Mouse (Mus musculus) liver, embryonic 13.5 days (tissue): ENCODE results near the gene Mog. TPM values are rescaled to one million over a fixed set of nuclear protein-coding genes. Genes with fewer than 3 reads are reported as not detected.

Experiments
- ATAC-seq: fragments of 200-750 bp; cut with Nextera tagmentation; 2 replicates; pipeline ENCODE4 v1.8.0; 2017; ENCODE audit warnings: low read depth, mild to moderate bottlenecking, moderate number of reproducible peaks, moderate library complexity
- DNase-seq: peaks from one replicate; pipeline ENCODE4 v3.0.0; 2022
- H3K27ac ChIP-seq: fragments of 300-500 bp; sonication (generic); 2 replicates; pipeline ENCODE4 v1.5.1; 2015; ENCODE audit warnings: moderate library complexity, mild to moderate bottlenecking, inconsistent platforms
- H3K27me3 ChIP-seq: fragments of 300-500 bp; sonication (generic); 2 replicates; pipeline ENCODE4 v1.6.1; 2015; ENCODE audit warnings: mild to moderate bottlenecking, inconsistent platforms
- H3K36me3 ChIP-seq: fragments of 300-500 bp; sonication (generic); 2 replicates; pipeline ENCODE4 v1.6.1; 2015; ENCODE audit warnings: mild to moderate bottlenecking, inconsistent platforms
- H3K4me1 ChIP-seq: fragments of 300-500 bp; sonication (generic); replicated peaks from 2 replicates; pipeline ENCODE4 v1.6.1; 2015; ENCODE audit warnings: inconsistent platforms
- H3K4me2 ChIP-seq: fragments of 300-500 bp; sonication (generic); 2 replicates; pipeline ENCODE4 v1.6.1; 2015; ENCODE audit warnings: inconsistent platforms, mild to moderate bottlenecking, moderate library complexity
- H3K4me3 ChIP-seq: fragments of 300-500 bp; sonication (generic); replicated peaks from 2 replicates; pipeline ENCODE4 v1.5.1; 2015; ENCODE audit warnings: mild to moderate bottlenecking, inconsistent platforms
- H3K9ac ChIP-seq: fragments of 300-500 bp; sonication (generic); 2 replicates; pipeline ENCODE4 v1.6.1; 2015; ENCODE audit warnings: mild to moderate bottlenecking, inconsistent platforms
- H3K9me3 ChIP-seq: fragments of 300-500 bp; sonication (generic); replicated peaks from 2 replicates; pipeline ENCODE4 v1.6.1; 2016; ENCODE audit warnings: inconsistent platforms
- WGBS: fragments of 180-500 bp; shearing (Covaris S2); methylation state at CpG from one replicate; pipeline ENCODE4 v1.1.7; 2015; ENCODE audit not compliant: insufficient replicate concordance; 5-methylcytosine and 5-hydroxymethylcytosine counted together
- polyA plus RNA-seq: library from polyadenylated mRNA; unstranded; fragments of >200 nt; fragmentation: Nextera tagmentation; extraction: Ambion mirVana; gene quantifications from 2 replicates; pipeline ENCODE4 v1.2.1, GENCODE M21; 2015

The Mog gene
- polyA plus RNA-seq, 1 experiment from 2014 or later, result not detected

GRCm38 (mm10) chr17:37051745-37052144 lies 28.5 kb upstream of the Mog start:
- Histone ChIP-seq H3K27me3 (peaks cover 53% of the 10 kb centered on the region), H3K4me2 (no peak overlapping the region)

DNA sequence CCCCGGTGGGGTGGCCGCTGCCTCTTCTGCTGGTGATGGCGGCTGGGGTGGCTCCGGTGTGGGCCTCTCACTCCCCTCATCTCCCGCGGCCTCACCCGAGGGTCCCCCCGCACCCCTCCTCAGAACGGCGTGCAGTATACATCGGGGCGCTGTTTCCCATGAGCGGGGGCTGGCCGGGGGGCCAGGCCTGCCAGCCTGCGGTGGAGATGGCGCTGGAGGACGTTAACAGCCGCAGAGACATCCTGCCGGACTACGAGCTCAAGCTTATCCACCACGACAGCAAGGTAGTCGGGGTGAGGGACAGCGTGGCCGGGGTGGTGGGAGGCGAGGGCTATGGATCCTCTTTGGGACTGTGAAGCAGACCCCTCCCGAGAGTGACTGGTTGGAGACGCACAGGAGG lies 27.7 kb upstream of the Mog start:
- ATAC-seq (no peak), DNase-seq (no peak)
- H3K9me3 ChIP-seq, result no peaks in the 10 kb centered on the region
- H3K4me3 ChIP-seq, result peak overlapping the region; percentile 46
- no peaks in the 10 kb centered on the region for H3K36me3 ChIP-seq
- H3K4me2 ChIP-seq, result peak overlapping the region; percentile 58
- H3K9ac ChIP-seq, result no peak overlapping the region; the same call in 1 of the 2 replicates
- peaks cover 15% of the 10 kb centered on the region for H3K4me1 ChIP-seq
- peaks cover 62% of the 10 kb centered on the region for H3K27me3 ChIP-seq
- no peak overlapping the region for H3K27ac ChIP-seq
- WGBS, result 7% methylated on average over 27 of the region's 27 CpGs

More at GRCm38 (mm10) chr17:37051745-37052144, 28.5 kb upstream of the Mog start:
- ATAC-seq (no peak), DNase-seq (no peak)
- 31% methylated on average over 4 of the region's 4 CpGs for WGBS
- Histone ChIP-seq H3K4me3 (no peak overlapping the region), H3K9me3 (no peaks in the 10 kb centered on the region), H3K4me1 (peaks cover 9% of the 10 kb centered on the region), H3K9ac (no peak overlapping the region), H3K27ac (no peak overlapping the region), H3K36me3 (no peaks in the 10 kb centered on the region)

- Histone ChIP-seq H3K9me3 (no peaks in the 10 kb centered on the region), H3K4me3 (peak overlapping the region; percentile 46), H3K4me2 (peak overlapping the region; percentile 58), H3K27me3 (peaks cover 67% of the 10 kb centered on the region), H3K9ac (no peak overlapping the region; the same call in 1 of the 2 replicates), H3K36me3 (no peaks in the 10 kb centered on the region), H3K4me1 (peaks cover 15% of the 10 kb centered on the region), H3K27ac (no peak overlapping the region)
- DNase-seq (no peak), ATAC-seq (0 out of 2 replicates have a peak, but pooled peaks have one; percentile 15)
- 1% methylated on average over 22 of the region's 22 CpGs for WGBS
Observed at GRCm38 (mm10) chr17:37050399-37050798, 27.2 kb upstream of the Mog start.

GRCm38 (mm10) chr17:37049570-37050310 lies 26.5 kb upstream of the Mog start:
- Histone ChIP-seq H3K4me1 (peaks cover 15% of the 10 kb centered on the region), H3K4me2 (peak overlapping the region; percentile 58), H3K9ac (no peak overlapping the region), H3K9me3 (no peaks in the 10 kb centered on the region), H3K27me3 (peaks cover 73% of the 10 kb centered on the region), H3K4me3 (peak overlapping the region; percentile 46), H3K27ac (no peak overlapping the region), H3K36me3 (no peaks in the 10 kb centered on the region)
- ATAC-seq (no peak), DNase-seq (no peak)
- 5% methylated on average over 39 of the region's 39 CpGs for WGBS

DNA sequence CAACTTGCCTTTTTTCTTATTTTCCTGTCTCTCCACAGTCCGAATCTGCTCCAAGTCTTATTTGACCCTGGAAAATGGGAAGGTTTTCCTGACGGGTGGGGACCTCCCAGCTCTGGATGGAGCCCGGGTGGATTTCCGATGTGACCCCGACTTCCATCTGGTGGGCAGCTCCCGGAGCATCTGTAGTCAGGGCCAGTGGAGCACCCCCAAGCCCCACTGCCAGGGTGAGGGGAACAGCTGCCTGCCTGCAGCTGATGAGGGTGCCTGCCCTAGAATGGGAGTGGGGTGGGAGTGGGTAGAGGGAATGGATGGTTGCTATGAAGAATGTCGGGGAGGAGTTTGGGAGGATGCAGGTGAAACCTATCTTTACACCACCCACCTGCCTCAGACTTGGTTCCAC lies 25.2 kb upstream of the Mog start:
- ATAC-seq (no peak), DNase-seq (no peak)
- Histone ChIP-seq H3K4me2 (no peak overlapping the region), H3K27ac (no peak overlapping the region), H3K4me3 (no peak overlapping the region), H3K4me1 (peaks cover 15% of the 10 kb centered on the region), H3K9me3 (no peaks in the 10 kb centered on the region), H3K27me3 (peaks cover 84% of the 10 kb centered on the region), H3K9ac (no peak overlapping the region), H3K36me3 (no peaks in the 10 kb centered on the region)
- 39% methylated on average over 7 of the region's 7 CpGs for WGBS

- no peak overlapping the region for H3K4me2 ChIP-seq
- H3K4me3 ChIP-seq, result no peak overlapping the region
- H3K9ac ChIP-seq, result no peak overlapping the region
- no peaks in the 10 kb centered on the region for H3K36me3 ChIP-seq
- H3K4me1 ChIP-seq, result peaks cover 15% of the 10 kb centered on the region
- DNase-seq (no peak), ATAC-seq (no peak)
- 22% methylated on average over 3 of the region's 3 CpGs for WGBS
- H3K9me3 ChIP-seq, result no peaks in the 10 kb centered on the region
- peaks cover 84% of the 10 kb centered on the region for H3K27me3 ChIP-seq
- no peak overlapping the region for H3K27ac ChIP-seq
Observed at GRCm38 (mm10) chr17:37047981-37048380, 24.8 kb upstream of the Mog start.

DNA sequence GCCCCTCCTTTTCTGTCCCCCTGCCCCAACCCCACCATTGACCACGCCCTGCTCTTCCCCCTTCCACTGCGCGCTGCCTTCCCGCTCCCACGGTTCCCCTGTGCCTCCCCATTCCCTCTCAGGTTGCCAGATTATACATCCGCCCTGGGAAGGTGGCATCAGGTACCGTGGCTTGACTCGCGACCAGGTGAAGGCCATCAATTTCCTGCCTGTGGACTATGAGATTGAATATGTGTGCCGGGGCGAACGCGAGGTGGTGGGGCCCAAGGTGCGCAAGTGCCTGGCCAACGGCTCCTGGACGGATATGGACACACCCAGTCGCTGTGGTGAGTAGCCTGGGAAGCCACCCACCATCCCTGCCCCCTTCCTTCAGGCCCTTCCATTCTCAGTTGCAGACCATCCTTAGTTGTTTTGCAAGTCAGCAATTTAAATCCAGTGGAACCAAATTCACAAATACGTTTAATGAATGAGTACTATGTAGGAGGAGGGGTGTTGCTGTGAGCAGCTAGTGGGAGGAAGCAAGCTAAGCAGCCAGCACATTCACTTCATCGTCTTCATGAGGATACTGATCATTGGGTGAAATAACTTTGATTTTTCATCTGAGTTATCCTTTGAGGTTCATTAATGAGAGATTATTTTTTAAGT lies 24.3 kb upstream of the Mog start:
- DNase-seq, result no peak
- Histone ChIP-seq H3K9ac (no peak overlapping the region), H3K27ac (no peak overlapping the region), H3K4me1 (peaks cover 15% of the 10 kb centered on the region), H3K9me3 (no peaks in the 10 kb centered on the region), H3K27me3 (peaks cover 83% of the 10 kb centered on the region), H3K4me3 (no peak overlapping the region), H3K4me2 (peak overlapping the region; percentile 76; the same call in 1 of the 2 replicates), H3K36me3 (no peaks in the 10 kb centered on the region)
- ATAC-seq, result no peak
- 25% methylated on average over 19 of the region's 19 CpGs for WGBS

- H3K27me3 ChIP-seq, result peaks cover 79% of the 10 kb centered on the region
- ATAC-seq, result peak; percentile 61
Observed at GRCm38 (mm10) chr17:37046312-37047112, 23.3 kb upstream of the Mog start.

DNA sequence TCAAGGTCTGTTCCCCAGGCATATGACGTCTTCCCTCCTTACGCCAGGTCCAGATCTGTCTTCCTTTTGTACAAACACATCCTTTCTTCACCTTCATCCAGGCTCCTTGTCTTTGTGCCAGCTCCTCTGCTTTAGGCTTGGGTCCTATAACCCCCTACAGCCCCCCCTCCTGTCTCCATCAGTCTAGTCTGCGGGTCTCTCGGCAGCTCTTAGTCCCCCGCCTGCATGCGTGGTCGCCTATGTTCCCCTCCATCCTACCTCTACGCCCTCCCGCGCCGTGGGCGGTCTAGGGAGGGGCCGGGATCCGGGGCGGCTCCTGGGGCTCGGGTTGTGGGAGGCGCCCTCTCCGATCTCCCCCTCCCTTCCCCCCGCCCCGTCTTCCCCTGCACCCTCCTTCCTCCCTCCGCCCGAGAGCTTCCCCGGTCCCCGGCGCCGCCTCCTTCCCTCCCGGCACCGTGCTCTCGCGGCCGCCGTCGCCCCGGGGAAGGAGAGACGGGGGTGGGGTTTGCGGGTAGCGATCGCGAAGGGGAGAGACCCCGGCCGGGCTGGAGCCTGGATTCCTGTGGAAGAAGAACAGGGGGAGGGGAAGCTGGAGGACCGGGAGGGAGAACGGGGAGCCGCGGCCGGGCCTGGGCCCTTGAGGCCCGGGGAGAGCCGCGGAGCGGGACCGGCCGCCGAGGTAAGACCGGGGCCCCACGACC lies 22.6 kb upstream of the Mog start, which contains the start of gene Gabbr1:
Gene Gabbr1 (plus strand): TSS at position 356 of the 701 bp plus-strand sequence.
- Histone ChIP-seq H3K27me3 (peaks cover 71% of the 10 kb centered on the region), H3K4me2 (peak within 1 kb of the TSS; percentile 76), H3K9ac (peak within 1 kb of the TSS; percentile 56), H3K4me3 (peak within 1 kb of the TSS; percentile 61), H3K36me3 (no peaks in the 10 kb centered on the region), H3K27ac (no peak within 1 kb of the TSS), H3K9me3 (no peaks in the 10 kb centered on the region), H3K4me1 (peaks cover 15% of the 10 kb centered on the region)
- peak; percentile 11 for DNase-seq
- ATAC-seq, result peak; percentile 73
- 2% methylated on average over 40 of the region's 55 CpGs for WGBS

More at GRCm38 (mm10) chr17:37046312-37047112, 23.3 kb upstream of the Mog start:
- no peaks in the 10 kb centered on the region for H3K9me3 ChIP-seq
- DNase-seq, result no peak
- peak overlapping the region; percentile 56 for H3K9ac ChIP-seq
- H3K4me2 ChIP-seq, result peak overlapping the region; percentile 76
- peaks cover 15% of the 10 kb centered on the region for H3K4me1 ChIP-seq
- H3K27ac ChIP-seq, result no peak overlapping the region
- WGBS, result 1% methylated on average over 39 of the region's 58 CpGs
- H3K4me3 ChIP-seq, result peak overlapping the region; percentile 61
- H3K36me3 ChIP-seq, result no peaks in the 10 kb centered on the region

GRCm38 (mm10) chr17:37044651-37045244 lies 21.6 kb upstream of the Mog start:
- H3K27ac ChIP-seq, result no peak overlapping the region
- 44% methylated on average over 7 of the region's 7 CpGs for WGBS
- no peak overlapping the region for H3K9ac ChIP-seq
- no peaks in the 10 kb centered on the region for H3K36me3 ChIP-seq
- H3K4me2 ChIP-seq, result peak overlapping the region; percentile 76; the same call in 1 of the 2 replicates
- H3K9me3 ChIP-seq, result no peaks in the 10 kb centered on the region
- DNase-seq (no peak), ATAC-seq (no peak)
- peaks cover 61% of the 10 kb centered on the region for H3K27me3 ChIP-seq
- H3K4me1 ChIP-seq, result peaks cover 11% of the 10 kb centered on the region
- no peak overlapping the region; the same call in 1 of the 2 replicates for H3K4me3 ChIP-seq
